Mouse (Mus musculus) liver, embryonic 12.5 days (tissue): Measurements from ENCODE around the gene Vwa3b. TPM values are rescaled to one million over a fixed set of nuclear protein-coding genes. Genes with fewer than 3 reads are reported as not detected.
"Not testable (repeated sequence)": the region's sequence is repeated elsewhere in the genome, so short reads cannot be mapped to it uniquely, and the experiment has no call there.

Experiments
- ATAC-seq: fragments of 200-750 bp; cut with Nextera tagmentation; 2 replicates; pipeline ENCODE4 v1.8.0; 2017; ENCODE audit warnings: moderate number of reproducible peaks, mild to moderate bottlenecking, moderate library complexity
- H3K27ac ChIP-seq: fragments of 300-500 bp; sonication (generic); 2 replicates; pipeline ENCODE4 v1.5.1; 2016; ENCODE audit warnings: mild to moderate bottlenecking
- H3K27me3 ChIP-seq: fragments of 300-500 bp; sonication (generic); replicated peaks from 2 replicates; pipeline ENCODE4 v1.6.1; 2016; ENCODE audit warnings: mild to moderate bottlenecking, moderate library complexity
- H3K36me3 ChIP-seq: fragments of 300-500 bp; sonication (generic); 2 replicates; pipeline ENCODE4 v1.6.1; 2016; ENCODE audit warnings: mild to moderate bottlenecking, moderate library complexity
- H3K4me1 ChIP-seq: fragments of 300-500 bp; sonication (generic); 2 replicates; pipeline ENCODE4 v1.6.1; 2016
- H3K4me2 ChIP-seq: fragments of 300-500 bp; sonication (generic); 2 replicates; pipeline ENCODE4 v1.6.1; 2016; ENCODE audit warnings: mild to moderate bottlenecking, moderate library complexity
- H3K4me3 ChIP-seq: fragments of 300-500 bp; sonication (generic); 2 replicates; pipeline ENCODE4 v1.5.1; 2016; ENCODE audit warnings: mild to moderate bottlenecking, moderate library complexity
- H3K9ac ChIP-seq: fragments of 300-500 bp; sonication (generic); 2 replicates; pipeline ENCODE4 v1.6.1; 2016; ENCODE audit warnings: mild to moderate bottlenecking, moderate library complexity
- H3K9me3 ChIP-seq: fragments of 300-500 bp; sonication (generic); replicated peaks from 2 replicates; pipeline ENCODE4 v1.6.1; 2016; ENCODE audit warnings: mild to moderate bottlenecking, moderate library complexity
- WGBS: fragments of 180-500 bp; shearing (Covaris S2); methylation state at CpG from one replicate; pipeline ENCODE4 v1.1.7; 2016; ENCODE audit not compliant: insufficient replicate concordance; 5-methylcytosine and 5-hydroxymethylcytosine counted together
- polyA plus RNA-seq: library from polyadenylated mRNA; unstranded; fragments of >200 nt; fragmentation: Nextera tagmentation; extraction: Ambion mirVana; gene quantifications from 2 replicates; pipeline ENCODE4 v1.2.1, GENCODE M21; 2016

The Vwa3b gene
- polyA plus RNA-seq, 1 experiment from 2014 or later: not detected

DNA sequence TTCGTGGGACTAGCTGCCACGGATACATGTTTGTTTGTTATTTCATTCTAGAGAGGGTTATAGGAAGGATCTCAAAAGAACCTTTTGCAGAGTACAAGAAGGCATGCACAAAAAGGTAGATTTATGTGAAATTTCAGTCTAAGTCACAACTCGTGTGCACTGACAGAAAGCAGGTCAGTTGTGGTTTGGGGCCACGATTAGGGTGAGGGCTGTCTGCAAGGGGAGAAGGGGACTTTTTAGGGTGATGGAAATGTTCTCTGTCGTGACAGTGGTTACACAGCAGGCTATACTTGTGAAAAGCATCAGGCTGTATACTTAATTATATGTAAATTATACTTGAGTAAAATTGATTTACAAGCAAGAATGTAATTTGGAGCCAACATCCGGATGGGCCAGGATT, 30.6 kb upstream of the Vwa3b start:
- H3K9ac ChIP-seq: no peak overlapping the region
- WGBS: 39% methylated on average over 6 of the region's 6 CpGs
- H3K4me3 ChIP-seq: no peak overlapping the region
- H3K4me2 ChIP-seq: no peak overlapping the region
- H3K27ac ChIP-seq: no peak overlapping the region
- H3K27me3 ChIP-seq: no peaks in the 10 kb centered on the region
- no peaks in the 10 kb centered on the region for H3K9me3 ChIP-seq
- H3K36me3 ChIP-seq: no peaks in the 10 kb centered on the region
- H3K4me1 ChIP-seq: no peaks in the 10 kb centered on the region
- ATAC-seq: no peak

DNA sequence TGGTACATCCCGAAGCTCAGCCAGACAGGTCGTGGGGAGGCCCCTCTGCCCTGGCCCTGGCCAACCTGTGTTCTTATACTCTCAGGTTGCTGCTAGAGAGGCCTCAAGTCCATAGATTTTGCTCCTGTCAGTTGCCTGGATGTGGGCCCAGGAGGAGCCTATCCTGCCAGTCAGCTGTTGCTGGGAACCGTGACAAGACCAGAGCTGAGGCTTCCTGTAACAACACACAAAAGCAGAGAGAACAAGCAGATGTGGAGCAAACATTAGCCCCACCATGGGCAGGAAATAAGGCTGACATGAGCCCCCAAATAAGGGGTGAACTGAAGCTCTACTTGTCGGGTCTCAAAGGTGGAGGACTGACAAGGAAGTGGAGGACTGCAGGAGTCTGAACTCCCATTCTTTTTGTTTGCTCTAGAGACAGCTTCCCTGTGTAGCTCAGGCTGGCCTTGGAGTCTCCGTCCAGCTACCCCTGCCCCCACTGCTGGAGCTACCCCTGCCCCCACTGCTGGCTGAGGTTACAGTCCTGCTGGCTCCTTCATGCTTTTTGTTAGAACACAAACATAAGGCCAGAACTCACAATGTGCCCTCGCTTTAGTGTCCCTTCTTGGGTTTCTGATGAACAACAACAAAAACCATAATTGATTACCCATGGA, 29.7 kb upstream of the Vwa3b start:
- Histone ChIP-seq H3K4me3 (no peak overlapping the region), H3K4me1 (no peaks in the 10 kb centered on the region; the same call in 1 of the 2 replicates), H3K27ac (no peak overlapping the region), H3K4me2 (no peak overlapping the region), H3K27me3 (no peaks in the 10 kb centered on the region), H3K9me3 (no peaks in the 10 kb centered on the region), H3K9ac (no peak overlapping the region), H3K36me3 (no peaks in the 10 kb centered on the region)
- WGBS: 49% methylated on average over 6 of the region's 6 CpGs
- no peak for ATAC-seq

DNA sequence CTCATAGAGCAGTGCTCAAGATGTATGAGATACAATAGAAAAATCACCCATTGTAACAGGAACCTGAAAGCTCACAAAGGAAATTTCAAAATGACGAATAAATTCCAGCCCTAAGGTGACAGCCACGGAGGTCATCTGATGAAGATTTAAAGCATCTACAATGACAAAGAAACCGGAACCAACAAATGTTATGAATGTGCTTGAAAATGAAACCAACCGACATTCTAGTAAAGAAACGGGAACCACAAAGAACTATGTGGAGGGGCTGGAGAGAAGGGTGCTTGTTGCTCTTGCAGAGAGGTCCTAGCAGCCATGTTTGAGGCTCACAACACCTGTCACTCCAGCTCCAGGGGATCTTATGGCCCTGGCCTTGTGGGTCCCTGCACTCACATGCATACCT, 26.1 kb upstream of the Vwa3b start:
- no peak overlapping the region for H3K27ac ChIP-seq

DNA sequence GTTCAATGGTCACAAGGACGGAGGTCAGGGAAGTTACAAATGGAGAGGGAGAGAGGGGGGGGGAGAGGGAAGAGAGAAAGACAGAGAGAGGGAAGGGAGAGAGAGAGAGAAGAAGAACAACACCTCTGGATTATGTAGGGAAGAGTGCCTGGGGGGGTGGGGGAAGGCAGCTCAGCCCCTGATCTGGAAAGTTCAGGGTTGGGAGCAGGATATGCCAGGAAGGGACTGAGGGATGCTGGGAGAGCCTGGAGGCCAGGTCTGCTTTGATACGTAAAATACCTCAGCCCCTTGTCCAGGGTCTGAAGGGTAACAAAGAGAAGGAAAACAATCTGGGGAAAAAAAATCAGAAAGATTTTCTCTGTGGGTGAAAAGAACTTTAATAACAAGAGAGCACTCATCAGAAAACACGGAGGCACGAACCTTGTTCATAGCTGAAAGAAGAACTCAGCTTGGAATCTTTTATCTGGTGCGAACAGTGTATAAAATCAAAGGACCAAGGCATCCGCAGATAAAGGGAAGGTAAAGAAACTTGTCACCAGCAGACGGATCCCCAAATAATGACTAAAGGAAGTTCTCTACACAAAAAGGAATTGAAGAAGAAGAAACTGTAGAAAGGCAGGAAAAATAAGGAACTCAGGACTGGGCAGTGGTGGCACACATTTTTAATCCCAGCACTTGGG, 24.6 kb upstream of the Vwa3b start:
- no peak for ATAC-seq
- 31% methylated on average over 7 of the region's 7 CpGs for WGBS
- H3K4me1 ChIP-seq: no peaks in the 10 kb centered on the region; the same call in 1 of the 2 replicates

More for the DNA sequence above, 26.1 kb upstream of the Vwa3b start:
- H3K36me3 ChIP-seq: no peaks in the 10 kb centered on the region
- no peak for ATAC-seq
- 51% methylated on average over 5 of the region's 5 CpGs for WGBS
- no peaks in the 10 kb centered on the region for H3K9me3 ChIP-seq
- H3K9ac ChIP-seq: no peak overlapping the region
- no peak overlapping the region for H3K4me2 ChIP-seq
- no peak overlapping the region for H3K4me3 ChIP-seq
- H3K4me1 ChIP-seq: no peaks in the 10 kb centered on the region; the same call in 1 of the 2 replicates
- no peaks in the 10 kb centered on the region for H3K27me3 ChIP-seq

DNA sequence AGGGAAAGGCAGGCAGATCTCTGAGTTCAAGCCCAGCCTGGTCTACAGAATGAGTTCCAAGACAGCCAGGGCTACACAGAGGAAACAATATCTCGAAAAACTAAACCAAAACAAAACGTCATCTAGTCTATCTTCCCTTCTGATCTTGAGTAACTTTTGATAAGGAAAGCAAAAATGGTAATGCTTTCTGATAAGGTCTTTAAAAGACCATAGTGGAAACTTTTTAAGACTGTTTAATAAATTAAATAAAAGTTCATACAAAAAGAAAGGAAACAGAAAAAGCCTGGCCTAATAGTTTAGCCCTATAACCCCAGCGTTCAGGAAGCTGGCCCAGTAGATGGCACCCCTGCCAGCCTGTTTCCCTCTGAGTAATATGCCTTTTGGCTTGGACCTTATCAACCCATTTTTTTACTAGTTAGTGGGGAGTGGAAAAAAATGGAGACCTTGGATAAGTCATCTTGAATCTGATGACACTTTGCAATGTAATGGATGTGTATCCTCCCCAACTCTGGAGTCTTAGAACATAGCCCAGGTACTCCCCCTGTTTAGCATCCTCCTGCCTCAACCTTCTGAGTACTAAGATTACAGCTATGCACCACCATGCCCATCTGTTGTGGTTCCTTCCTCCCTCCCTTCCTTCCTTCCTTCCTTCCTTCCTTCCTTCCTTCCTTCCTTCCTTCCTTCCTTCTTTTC, 23.9 kb upstream of the Vwa3b start:
- no peak for ATAC-seq
- no peaks in the 10 kb centered on the region for H3K36me3 ChIP-seq
- H3K4me2 ChIP-seq: no peak overlapping the region
- H3K9ac ChIP-seq: no peak overlapping the region
- no peak overlapping the region for H3K4me3 ChIP-seq
- no peaks in the 10 kb centered on the region for H3K9me3 ChIP-seq
- WGBS: 40% methylated on average over 3 of the region's 3 CpGs
- no peak overlapping the region for H3K27ac ChIP-seq
- H3K27me3 ChIP-seq: no peaks in the 10 kb centered on the region
- no peaks in the 10 kb centered on the region; the same call in 1 of the 2 replicates for H3K4me1 ChIP-seq

More for the DNA sequence above, 24.6 kb upstream of the Vwa3b start:
- Histone ChIP-seq H3K4me3 (no peak overlapping the region), H3K9ac (no peak overlapping the region), H3K4me2 (no peak overlapping the region), H3K36me3 (no peaks in the 10 kb centered on the region), H3K27ac (no peak overlapping the region), H3K27me3 (no peaks in the 10 kb centered on the region), H3K9me3 (no peaks in the 10 kb centered on the region)

DNA sequence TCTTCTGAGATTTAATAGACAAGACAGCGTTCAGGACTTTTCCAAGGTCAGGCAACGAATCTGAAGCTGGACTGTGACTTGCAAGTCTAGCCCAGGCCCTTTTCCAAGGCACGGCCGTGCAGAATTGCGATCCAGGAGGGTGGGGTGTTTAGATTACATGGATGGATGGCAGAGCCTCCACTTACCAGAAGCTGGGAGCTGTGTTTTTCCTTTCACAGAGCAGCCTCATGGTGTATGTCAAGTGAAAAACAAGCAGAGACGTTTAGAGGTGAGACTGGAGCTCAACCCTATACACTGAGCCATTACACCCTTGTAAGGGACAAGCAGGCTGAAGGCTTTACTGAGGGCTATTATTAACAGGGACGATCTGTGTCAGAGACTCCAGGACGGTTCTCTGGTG, 21.9 kb upstream of the Vwa3b start:
- Histone ChIP-seq H3K27me3 (no peaks in the 10 kb centered on the region), H3K9me3 (no peaks in the 10 kb centered on the region), H3K36me3 (no peaks in the 10 kb centered on the region), H3K4me3 (no peak overlapping the region), H3K4me2 (no peak overlapping the region), H3K9ac (no peak overlapping the region), H3K4me1 (no peaks in the 10 kb centered on the region; the same call in 1 of the 2 replicates), H3K27ac (no peak overlapping the region)
- ATAC-seq: no peak
- 72% methylated on average over 8 of the region's 8 CpGs for WGBS

DNA sequence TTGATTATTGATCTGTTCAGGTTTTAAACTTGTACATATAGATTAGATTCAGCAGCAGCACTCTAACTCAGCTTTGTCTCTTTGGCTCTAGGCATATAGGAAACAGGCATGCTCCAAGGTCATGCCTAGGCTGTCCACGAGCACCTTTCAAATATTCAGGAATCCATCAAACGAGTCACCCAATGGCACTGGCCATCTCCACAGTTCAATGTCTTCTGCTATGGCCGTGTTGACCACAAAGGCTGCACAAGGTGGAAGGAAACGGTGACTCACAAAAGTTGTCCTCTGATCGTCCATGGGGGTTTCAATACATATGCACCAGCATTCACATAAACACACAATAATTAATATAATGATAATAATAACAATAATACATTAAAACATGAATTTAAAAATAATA, 21.4 kb upstream of the Vwa3b start:
- no peak for ATAC-seq
- Histone ChIP-seq H3K9me3 (no peaks in the 10 kb centered on the region), H3K27ac (no peak overlapping the region), H3K4me1 (no peaks in the 10 kb centered on the region; the same call in 1 of the 2 replicates), H3K27me3 (no peaks in the 10 kb centered on the region), H3K4me2 (no peak overlapping the region), H3K4me3 (no peak overlapping the region), H3K9ac (no peak overlapping the region), H3K36me3 (no peaks in the 10 kb centered on the region)
- WGBS: 48% methylated on average over 5 of the region's 5 CpGs

DNA sequence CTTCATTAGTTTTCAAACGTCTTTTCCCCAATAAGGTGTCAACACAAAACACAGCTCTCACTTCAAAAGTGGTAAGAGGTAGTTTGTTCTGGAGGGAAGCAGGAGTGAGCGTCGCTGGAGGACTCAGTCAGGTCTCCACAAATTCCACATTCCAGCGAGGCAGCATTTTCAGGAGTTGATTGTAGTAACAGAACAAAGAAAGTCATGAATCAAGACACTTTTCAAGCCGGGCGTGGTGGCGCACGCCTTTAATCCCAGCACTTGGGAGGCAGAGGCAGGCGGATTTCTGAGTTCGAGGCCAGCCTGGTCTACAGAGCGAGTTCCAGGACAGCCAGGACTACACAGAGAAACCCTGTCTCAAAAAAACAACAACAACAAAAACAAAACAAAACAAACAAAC, 19.9 kb upstream of the Vwa3b start:
- H3K4me3 ChIP-seq, H3K36me3 ChIP-seq, H3K27me3 ChIP-seq, ATAC-seq, H3K4me1 ChIP-seq, H3K4me2 ChIP-seq, H3K9ac ChIP-seq, H3K27ac ChIP-seq, H3K9me3 ChIP-seq: not testable (repeated sequence)
- WGBS: 77% methylated on average over 11 of the region's 11 CpGs

DNA sequence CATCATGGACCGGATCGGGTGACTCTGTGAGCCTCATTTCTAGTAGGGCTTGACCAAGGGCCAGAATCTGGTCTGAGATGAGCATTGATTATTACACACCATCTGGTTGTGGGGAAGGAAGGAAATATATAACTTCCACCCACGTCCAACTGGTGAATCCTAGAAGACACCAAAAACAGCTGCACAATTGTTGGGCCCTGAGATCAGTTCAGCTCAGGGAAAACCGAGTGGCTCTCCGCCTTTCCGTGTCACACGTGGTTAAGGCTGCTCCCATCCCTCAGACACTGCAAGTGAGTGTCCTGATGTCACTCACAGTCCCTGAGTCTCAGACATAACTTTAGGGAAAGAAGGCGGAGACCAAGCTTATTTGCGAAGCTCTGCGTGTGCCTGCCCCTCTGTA, 16.5 kb upstream of the Vwa3b start:
- WGBS: 63% methylated on average over 10 of the region's 10 CpGs
- no peak for ATAC-seq
- H3K4me3 ChIP-seq: no peak overlapping the region
- H3K4me2 ChIP-seq: no peak overlapping the region
- H3K9me3 ChIP-seq: no peaks in the 10 kb centered on the region
- no peak overlapping the region for H3K27ac ChIP-seq
- no peaks in the 10 kb centered on the region for H3K27me3 ChIP-seq
- H3K4me1 ChIP-seq: no peaks in the 10 kb centered on the region
- H3K36me3 ChIP-seq: no peaks in the 10 kb centered on the region
- no peak overlapping the region for H3K9ac ChIP-seq

DNA sequence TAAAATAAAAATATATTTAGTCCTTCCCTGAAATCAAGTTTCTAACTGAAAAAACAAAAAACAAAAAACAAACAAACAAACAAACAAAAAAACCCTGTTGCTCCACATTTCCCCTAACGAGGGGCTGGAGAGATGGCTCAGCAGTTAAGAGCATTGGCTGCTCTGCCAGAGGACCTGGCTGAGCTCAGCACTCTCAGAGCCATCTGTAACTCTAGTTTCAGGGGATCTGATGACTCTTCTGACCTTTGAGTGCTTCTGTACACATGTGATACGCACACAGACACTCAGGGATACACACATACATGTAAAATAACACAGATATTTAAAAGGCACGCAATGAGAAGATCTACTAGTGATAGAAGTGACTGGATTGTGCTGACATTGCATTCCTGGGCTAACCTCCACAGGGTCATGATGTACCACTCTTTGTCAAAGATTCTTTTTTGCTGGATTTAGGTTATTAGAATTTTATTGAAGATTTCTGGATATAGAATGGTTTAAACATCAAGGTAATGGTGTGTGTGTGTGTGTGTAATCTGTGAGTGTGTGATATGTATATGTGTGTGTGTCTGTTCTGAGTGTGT, 14.7 kb upstream of the Vwa3b start:
- H3K9me3 ChIP-seq: no peaks in the 10 kb centered on the region
- no peaks in the 10 kb centered on the region for H3K27me3 ChIP-seq
- 50% methylated on average over 3 of the region's 3 CpGs for WGBS
- H3K4me1 ChIP-seq: no peaks in the 10 kb centered on the region
- ATAC-seq: no peak
- no peak overlapping the region for H3K9ac ChIP-seq
- no peaks in the 10 kb centered on the region for H3K36me3 ChIP-seq
- H3K27ac ChIP-seq: no peak overlapping the region
- H3K4me3 ChIP-seq: no peak overlapping the region
- no peak overlapping the region for H3K4me2 ChIP-seq

DNA sequence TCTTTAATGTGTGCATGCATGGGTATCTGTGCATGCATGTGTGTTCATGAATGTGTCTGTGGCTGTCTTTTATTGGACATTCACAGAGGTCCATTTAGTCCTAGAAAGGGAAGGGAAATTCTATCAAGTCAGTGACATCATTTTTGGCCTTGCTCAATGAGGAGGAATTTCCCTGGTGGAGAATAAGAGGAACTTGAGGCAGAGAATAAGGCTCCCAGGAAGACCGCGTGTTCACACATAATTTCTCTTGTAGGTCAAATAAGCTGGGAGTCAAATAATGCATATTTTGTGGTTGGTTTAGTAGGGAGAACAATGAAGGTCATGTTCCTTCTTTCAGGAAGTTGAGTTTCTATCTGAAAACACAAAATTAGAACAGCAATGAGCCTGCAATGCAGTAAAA, 13.4 kb upstream of the Vwa3b start:
- no peak for ATAC-seq
- WGBS: 63% methylated on average over 2 of the region's 2 CpGs
- Histone ChIP-seq H3K9me3 (no peaks in the 10 kb centered on the region), H3K36me3 (no peaks in the 10 kb centered on the region), H3K4me3 (no peak overlapping the region), H3K4me2 (no peak overlapping the region), H3K4me1 (no peaks in the 10 kb centered on the region), H3K9ac (no peak overlapping the region), H3K27ac (no peak overlapping the region), H3K27me3 (no peaks in the 10 kb centered on the region)

DNA sequence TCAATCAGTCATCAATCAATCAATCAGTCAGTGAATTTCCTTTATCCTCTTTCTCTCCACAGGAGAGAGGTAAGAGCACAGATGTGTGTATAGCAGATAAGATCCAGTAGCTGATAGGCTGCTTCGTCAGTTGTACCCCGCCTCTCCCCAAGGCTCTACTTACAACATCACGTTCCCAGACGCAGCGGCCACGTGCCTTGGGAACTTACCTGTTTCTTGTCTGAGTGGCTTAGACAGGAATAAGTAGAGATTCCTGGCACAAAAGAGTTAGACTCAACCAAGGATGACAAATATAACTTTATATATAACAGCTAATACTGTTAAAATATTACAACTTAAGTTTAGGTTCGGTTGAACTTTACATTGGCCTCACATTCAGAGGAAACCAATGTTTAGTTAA, 12.7 kb upstream of the Vwa3b start:
- Histone ChIP-seq H3K36me3 (no peaks in the 10 kb centered on the region), H3K4me1 (no peaks in the 10 kb centered on the region), H3K27ac (no peak overlapping the region), H3K4me2 (no peak overlapping the region), H3K9me3 (no peaks in the 10 kb centered on the region), H3K4me3 (no peak overlapping the region), H3K27me3 (no peaks in the 10 kb centered on the region), H3K9ac (no peak overlapping the region)
- ATAC-seq: no peak
- 41% methylated on average over 7 of the region's 7 CpGs for WGBS
